Mouse (Mus musculus): ENCODE results near the gene Macrod1. TPM values are rescaled to one million over a fixed set of nuclear protein-coding genes. Genes with fewer than 3 reads are reported as not detected.
A peak's percentile ranks its signal among the peaks of the same experiment; 100 is the strongest.

The Macrod1 gene
- polyA plus RNA-seq, 1 experiment from 2014 or later: 11.9 TPM

GRCm38 (mm10) chr19:7126209-7126608, 69.6 kb downstream of the Macrod1 start:
- Histone ChIP-seq H3K9me3 (no peaks in the 10 kb centered on the region), H3K4me2 (replicated peaks) (no peak overlapping the region), H3K9ac (no peak overlapping the region), H3K27me3 (replicated peaks) (no peaks in the 10 kb centered on the region), H3K36me3 (no peaks in the 10 kb centered on the region), H3K27ac (no peak overlapping the region), H3K4me1 (replicated peaks) (peaks cover 32% of the 10 kb centered on the region), H3K4me3 (replicated peaks) (no peak overlapping the region)
- ATAC-seq: no peak
- WGBS: 70% methylated on average over 1 of the region's 1 CpGs

GRCm38 (mm10) chr19:7126933-7127332, 70.3 kb downstream of the Macrod1 start:
- H3K36me3 ChIP-seq: no peaks in the 10 kb centered on the region
- no peaks in the 10 kb centered on the region for H3K9me3 ChIP-seq
- H3K27ac ChIP-seq: no peak overlapping the region
- peak; percentile 73 for ATAC-seq
- WGBS: 72% methylated on average over 2 of the region's 2 CpGs
- no peak overlapping the region for H3K4me2 ChIP-seq (replicated peaks)
- H3K9ac ChIP-seq: no peak overlapping the region
- H3K4me1 ChIP-seq (replicated peaks): peaks cover 24% of the 10 kb centered on the region
- H3K27me3 ChIP-seq (replicated peaks): no peaks in the 10 kb centered on the region
- no peak overlapping the region for H3K4me3 ChIP-seq (replicated peaks)

GRCm38 (mm10) chr19:7128551-7129475, 72.2 kb downstream of the Macrod1 start:
- Histone ChIP-seq H3K9me3 (no peaks in the 10 kb centered on the region), H3K27ac (no peak overlapping the region), H3K27me3 (replicated peaks) (no peaks in the 10 kb centered on the region), H3K36me3 (no peaks in the 10 kb centered on the region), H3K4me3 (replicated peaks) (no peak overlapping the region), H3K4me2 (replicated peaks) (no peak overlapping the region), H3K4me1 (replicated peaks) (peaks cover 17% of the 10 kb centered on the region), H3K9ac (no peak overlapping the region)
- 72% methylated on average over 19 of the region's 19 CpGs for WGBS
- ATAC-seq: no peak

GRCm38 (mm10) chr19:7130317-7130716, 73.7 kb downstream of the Macrod1 start:
- 59% methylated on average over 11 of the region's 11 CpGs for WGBS

GRCm38 (mm10) chr19:7133436-7133835, 76.8 kb downstream of the Macrod1 start:
- no peak overlapping the region for H3K9ac ChIP-seq
- H3K4me3 ChIP-seq (replicated peaks): no peak overlapping the region
- ATAC-seq: no peak
- no peaks in the 10 kb centered on the region for H3K9me3 ChIP-seq
- H3K36me3 ChIP-seq: no peaks in the 10 kb centered on the region
- 84% methylated on average over 9 of the region's 9 CpGs for WGBS
- H3K27ac ChIP-seq: no peak overlapping the region
- H3K4me1 ChIP-seq (replicated peaks): peaks cover 55% of the 10 kb centered on the region
- no peaks in the 10 kb centered on the region for H3K27me3 ChIP-seq (replicated peaks)
- H3K4me2 ChIP-seq (replicated peaks): no peak overlapping the region

More at GRCm38 (mm10) chr19:7130317-7130716, 73.7 kb downstream of the Macrod1 start:
- Histone ChIP-seq H3K4me1 (replicated peaks) (peaks cover 31% of the 10 kb centered on the region), H3K36me3 (no peaks in the 10 kb centered on the region), H3K4me2 (replicated peaks) (no peak overlapping the region), H3K9me3 (no peaks in the 10 kb centered on the region), H3K27ac (no peak overlapping the region), H3K9ac (no peak overlapping the region), H3K4me3 (replicated peaks) (no peak overlapping the region), H3K27me3 (replicated peaks) (no peaks in the 10 kb centered on the region)
- no peak for ATAC-seq

GRCm38 (mm10) chr19:7134631-7135091, 78.1 kb downstream of the Macrod1 start:
- ATAC-seq: 0 out of 2 replicates have a peak, but pooled peaks have one; percentile 11
- Histone ChIP-seq H3K4me3 (replicated peaks) (no peak overlapping the region), H3K27ac (peak overlapping the region; percentile 81), H3K4me1 (replicated peaks) (peaks cover 55% of the 10 kb centered on the region), H3K4me2 (replicated peaks) (peak overlapping the region; percentile 13), H3K9me3 (no peaks in the 10 kb centered on the region), H3K27me3 (replicated peaks) (no peaks in the 10 kb centered on the region), H3K9ac (no peak overlapping the region), H3K36me3 (no peaks in the 10 kb centered on the region)
- WGBS: 25% methylated on average over 17 of the region's 17 CpGs

GRCm38 (mm10) chr19:7135525-7135924, 78.9 kb downstream of the Macrod1 start:
- no peaks in the 10 kb centered on the region for H3K27me3 ChIP-seq (replicated peaks)
- no peaks in the 10 kb centered on the region for H3K9me3 ChIP-seq
- WGBS: 12% methylated on average over 9 of the region's 9 CpGs
- peak overlapping the region; percentile 15; the same call in 1 of the 2 replicates for H3K9ac ChIP-seq
- H3K4me1 ChIP-seq (replicated peaks): peaks cover 57% of the 10 kb centered on the region
- peak; percentile 35; the same call in 1 of the 2 replicates for ATAC-seq
- H3K4me2 ChIP-seq (replicated peaks): peak overlapping the region; percentile 38
- no peaks in the 10 kb centered on the region for H3K36me3 ChIP-seq
- H3K4me3 ChIP-seq (replicated peaks): no peak overlapping the region
- peak overlapping the region; percentile 81 for H3K27ac ChIP-seq

- Histone ChIP-seq H3K27ac (peak overlapping the region; percentile 81), H3K36me3 (no peaks in the 10 kb centered on the region), H3K27me3 (replicated peaks) (no peaks in the 10 kb centered on the region), H3K9ac (no peak overlapping the region), H3K4me3 (replicated peaks) (peak overlapping the region; percentile 10; the same call in 1 of the 2 replicates), H3K9me3 (no peaks in the 10 kb centered on the region), H3K4me1 (replicated peaks) (peaks cover 57% of the 10 kb centered on the region), H3K4me2 (replicated peaks) (peak overlapping the region; percentile 38)
- 18% methylated on average over 9 of the region's 9 CpGs for WGBS
- ATAC-seq: peak; percentile 77
These were observed 79.4 kb downstream of the Macrod1 start for GRCm38 (mm10) chr19:7136016-7136415.

GRCm38 (mm10) chr19:7136714-7137498, 80.3 kb downstream of the Macrod1 start:
- Histone ChIP-seq H3K27ac (peak overlapping the region; percentile 81), H3K4me3 (replicated peaks) (peak overlapping the region; percentile 10; the same call in 1 of the 2 replicates), H3K4me2 (replicated peaks) (peak overlapping the region; percentile 38), H3K4me1 (replicated peaks) (peaks cover 64% of the 10 kb centered on the region), H3K27me3 (replicated peaks) (no peaks in the 10 kb centered on the region), H3K36me3 (no peaks in the 10 kb centered on the region), H3K9me3 (no peaks in the 10 kb centered on the region), H3K9ac (no peak overlapping the region)
- 39% methylated on average over 14 of the region's 14 CpGs for WGBS
- peak; percentile 81 for ATAC-seq

GRCm38 (mm10) chr19:7138327-7138726, 81.7 kb downstream of the Macrod1 start:
- WGBS: 37% methylated on average over 14 of the region's 14 CpGs
- H3K4me1 ChIP-seq (replicated peaks): peaks cover 75% of the 10 kb centered on the region
- H3K9me3 ChIP-seq: no peaks in the 10 kb centered on the region

GRCm38 (mm10) chr19:7139321-7139720, 82.7 kb downstream of the Macrod1 start:
- 57% methylated on average over 4 of the region's 4 CpGs for WGBS

More at GRCm38 (mm10) chr19:7138327-7138726, 81.7 kb downstream of the Macrod1 start:
- Histone ChIP-seq H3K4me2 (replicated peaks) (0 out of 2 replicates have a peak overlapping the region, but pooled peaks have one; percentile 9), H3K4me3 (replicated peaks) (no peak overlapping the region), H3K9ac (no peak overlapping the region), H3K27ac (no peak overlapping the region), H3K27me3 (replicated peaks) (no peaks in the 10 kb centered on the region), H3K36me3 (no peaks in the 10 kb centered on the region)
- no peak for ATAC-seq

GRCm38 (mm10) chr19:7140373-7140772, 83.8 kb downstream of the Macrod1 start:
- no peaks in the 10 kb centered on the region for H3K36me3 ChIP-seq
- H3K9ac ChIP-seq: no peak overlapping the region
- no peak overlapping the region for H3K4me2 ChIP-seq (replicated peaks)
- 0 out of 2 replicates have a peak, but pooled peaks cover 1% of the 10 kb centered on the region for H3K27me3 ChIP-seq (replicated peaks)
- no peak overlapping the region for H3K4me3 ChIP-seq (replicated peaks)
- ATAC-seq: no peak
- H3K4me1 ChIP-seq (replicated peaks): peaks cover 65% of the 10 kb centered on the region
- 69% methylated on average over 6 of the region's 6 CpGs for WGBS
- no peak overlapping the region for H3K27ac ChIP-seq
- H3K9me3 ChIP-seq: no peaks in the 10 kb centered on the region

More at GRCm38 (mm10) chr19:7139321-7139720, 82.7 kb downstream of the Macrod1 start:
- no peak overlapping the region for H3K27ac ChIP-seq
- no peak for ATAC-seq
- no peaks in the 10 kb centered on the region for H3K36me3 ChIP-seq
- no peak overlapping the region for H3K9ac ChIP-seq
- no peak overlapping the region for H3K4me3 ChIP-seq (replicated peaks)
- no peaks in the 10 kb centered on the region for H3K27me3 ChIP-seq (replicated peaks)
- H3K4me2 ChIP-seq (replicated peaks): no peak overlapping the region
- peaks cover 75% of the 10 kb centered on the region for H3K4me1 ChIP-seq (replicated peaks)
- H3K9me3 ChIP-seq: no peaks in the 10 kb centered on the region
